Mouse (Mus musculus): ENCODE data around the gene Lipn. TPM values are rescaled to one million over a fixed set of nuclear protein-coding genes. Genes with fewer than 3 reads are reported as not detected.

Lipn gene
- polyA plus RNA-seq (2012; rRNA removed) = not detected in 2 replicates

GRCm38 (mm10) chr19:34066779-34067472 is at the start of gene Lipn:
Gene Lipn, plus strand, starts transcription at chr19:34067358.

DNA sequence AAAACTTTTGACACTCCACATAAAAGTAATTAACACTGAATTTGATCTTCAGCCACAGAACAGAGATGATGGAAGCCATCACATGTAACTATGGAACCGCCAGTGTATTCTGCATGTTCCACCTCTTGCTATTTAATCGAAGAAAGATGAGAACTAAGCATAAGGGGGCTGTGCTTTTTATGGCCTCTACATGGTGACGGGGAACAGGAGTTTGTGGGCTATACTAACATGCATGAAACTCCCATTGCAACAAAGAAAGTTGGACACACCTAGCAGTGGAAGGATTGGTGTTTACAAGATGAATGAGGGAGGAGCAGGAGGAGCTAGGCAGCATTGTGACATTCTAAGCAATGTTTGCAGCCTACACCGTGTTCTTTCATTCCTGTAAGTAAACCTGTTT is 33.5 kb downstream of the Lipn start, which contains the start of gene Lipm:
Lipm (plus strand) TSS at position 301 of the 400 bp plus-strand sequence.

Other genes with a start within 250 kb of the Lipn start
- not detected in 2 replicates for gene Lipf, start 106.2 kb upstream of the Lipn start, polyA plus RNA-seq (2012; rRNA removed)
- gene Lipk, start 59.1 kb upstream of the Lipn start, polyA plus RNA-seq (2012; rRNA removed) = not detected in 2 replicates
- not detected in 2 replicates for gene Lipm, start 33.6 kb downstream of the Lipn start, polyA plus RNA-seq (2012; rRNA removed)
- 3.5 and 4.0 TPM in 2 replicates for gene Ankrd22, start 98.7 kb downstream of the Lipn start, polyA plus RNA-seq (2012; rRNA removed)
- 8.2 and 8.3 TPM in 2 replicates for gene Stambpl1, start 124.9 kb downstream of the Lipn start, polyA plus RNA-seq (2012; rRNA removed)
- gene Acta2, start 188.2 kb downstream of the Lipn start, polyA plus RNA-seq (2012; rRNA removed) = 23.9 and 32.2 TPM in 2 replicates
- gene Fas, start 223.3 kb downstream of the Lipn start, polyA plus RNA-seq (2012; rRNA removed) = 12.1 and 12.7 TPM in 2 replicates